19 mouse cellular contexts compared by ENCODE assay signal in genomic region chr8:64671937-64672336, GRCm38 (mm10). TPM values are rescaled to one million over a fixed set of nuclear protein-coding genes. Genes with fewer than 3 reads are reported as not detected.
DNase-seq lines count a peak whose midpoint lies in the region; ATAC-seq and TF ChIP-seq lines count a peak whose summit lies in the region.
"Had no signal": no experiment of that assay in that cellular context is flagged by ENCODE, and none has a peak within 500 bp of the region (broad histone marks: within the 10 kb centered on the region; RNA-seq: fewer than 3 reads in every experiment).

No protein-coding gene starts in this region.

- no peak for DNase-seq in forebrain, embryonic 14.5 days (ENCODE audit: low spot score)
- DNase-seq in forebrain, embryonic 11.5 days (ENCODE audit: low spot score) = no peak
- DNase-seq in midbrain, postnatal 0 days (ENCODE audit: low spot score) = no peak
- DNase-seq in lung, postnatal 25 days (ENCODE audit: low spot score) = no peak
- DNase-seq: adrenal gland, postnatal 10 days; cerebellum, adult 2 months; cerebellum, postnatal 10 days; gastrocnemius, postnatal 10 days; heart, adult 2 months; kidney, adult 18-20 months had no signal

- H3K27me3 ChIP-seq in forebrain, embryonic 14.5 days (replicated peaks; ENCODE audit: control insufficient read depth, insufficient read depth, low read length) = no peaks in the 10 kb centered on the region
- no peaks in the 10 kb centered on the region for H3K27me3 ChIP-seq in forebrain, embryonic 11.5 days (ENCODE audit: control insufficient read depth, insufficient read depth, low read length)
- no peaks in the 10 kb centered on the region for H3K27me3 ChIP-seq in hindbrain, embryonic 12.5 days
- H3K27me3 ChIP-seq in hindbrain, embryonic 16.5 days (replicated peaks; ENCODE audit: control insufficient read depth, insufficient read depth, low read length) = no peaks in the 10 kb centered on the region
- H3K27me3 ChIP-seq in midbrain, embryonic 15.5 days (replicated peaks) = no peaks in the 10 kb centered on the region
- H3K27me3 ChIP-seq in midbrain, postnatal 0 days (ENCODE audit: insufficient read depth, low read length) = no peaks in the 10 kb centered on the region
- H3K27me3 ChIP-seq in midbrain, embryonic 16.5 days (ENCODE audit: control insufficient read depth, insufficient read depth, low read depth, low read length) = no peaks in the 10 kb centered on the region
- H3K27me3 ChIP-seq: heart, embryonic 12.5 days; intestine, embryonic 15.5 days had no signal

- H3K4me1 ChIP-seq in forebrain, embryonic 14.5 days (ENCODE audit: control insufficient read depth, insufficient read depth, low read length) = no peaks in the 10 kb centered on the region
- H3K4me1 ChIP-seq in forebrain, embryonic 11.5 days (replicated peaks; ENCODE audit: control insufficient read depth, insufficient read depth, low read length) = no peaks in the 10 kb centered on the region
- H3K4me1 ChIP-seq in hindbrain, embryonic 12.5 days = peaks cover 2% of the 10 kb centered on the region
- peaks cover 3% of the 10 kb centered on the region; the same call in 1 of the 2 replicates for H3K4me1 ChIP-seq in hindbrain, embryonic 16.5 days (ENCODE audit: control insufficient read depth, insufficient read depth, low read depth, low read length)
- H3K4me1 ChIP-seq in midbrain, embryonic 15.5 days = peaks cover 8% of the 10 kb centered on the region
- 0 out of 2 replicates have a peak, but pooled peaks cover 3% of the 10 kb centered on the region for H3K4me1 ChIP-seq in midbrain, postnatal 0 days (ENCODE audit: insufficient read depth, low read length)
- peaks cover 7% of the 10 kb centered on the region for H3K4me1 ChIP-seq in midbrain, embryonic 16.5 days (ENCODE audit: control insufficient read depth, insufficient read depth, low read length)
- H3K4me1 ChIP-seq: embryonic facial prominence, embryonic 10.5 days; intestine, embryonic 15.5 days had no signal

- H3K4me3 ChIP-seq in forebrain, embryonic 14.5 days (ENCODE audit: low read depth, low read length) = no peak overlapping the region
- no peak overlapping the region for H3K4me3 ChIP-seq in forebrain, embryonic 11.5 days (ENCODE audit: low read depth, low read length)
- no peak overlapping the region for H3K4me3 ChIP-seq in hindbrain, embryonic 12.5 days
- H3K4me3 ChIP-seq in hindbrain, embryonic 16.5 days (ENCODE audit: low read length) = no peak overlapping the region
- no peak overlapping the region for H3K4me3 ChIP-seq in midbrain, embryonic 15.5 days
- no peak overlapping the region for H3K4me3 ChIP-seq in midbrain, postnatal 0 days (ENCODE audit: low read depth, low read length)
- H3K4me3 ChIP-seq in midbrain, embryonic 16.5 days (ENCODE audit: low read depth, low read length) = no peak overlapping the region
- H3K4me3 ChIP-seq: embryonic facial prominence, embryonic 10.5 days; erythroblast, embryonic 14.5 days; heart, adult 2 months; heart, embryonic 12.5 days; intestine, embryonic 15.5 days had no signal

- H3K9ac ChIP-seq in forebrain, embryonic 14.5 days (ENCODE audit: low read length) = no peak overlapping the region
- no peak overlapping the region for H3K9ac ChIP-seq in forebrain, embryonic 11.5 days (ENCODE audit: low read length)
- no peak overlapping the region for H3K9ac ChIP-seq in hindbrain, embryonic 12.5 days
- H3K9ac ChIP-seq in hindbrain, embryonic 16.5 days (ENCODE audit: low read depth, low read length) = no peak overlapping the region
- no peak overlapping the region for H3K9ac ChIP-seq in midbrain, embryonic 15.5 days
- no peak overlapping the region for H3K9ac ChIP-seq in midbrain, postnatal 0 days (replicated peaks; ENCODE audit: low read length, poor library complexity, severe bottlenecking)
- no peak overlapping the region for H3K9ac ChIP-seq in midbrain, embryonic 16.5 days (ENCODE audit: low read depth, low read length)
- H3K9ac ChIP-seq: heart, embryonic 12.5 days; intestine, embryonic 15.5 days had no signal

- no peak for TF ChIP-seq CTCF in midbrain, postnatal 0 days (IDR thresholded peaks at IDR 0.05)

- WGBS in forebrain, embryonic 14.5 days = 35% methylated on average over 1 of the region's 1 CpGs
- WGBS in forebrain, embryonic 11.5 days = 52% methylated on average over 1 of the region's 1 CpGs
- 17% methylated on average over 1 of the region's 1 CpGs for WGBS in hindbrain, embryonic 12.5 days
- 3% methylated on average over 1 of the region's 1 CpGs for WGBS in hindbrain, embryonic 16.5 days
- WGBS in midbrain, embryonic 15.5 days = 12% methylated on average over 1 of the region's 1 CpGs
- WGBS in midbrain, postnatal 0 days = 4% methylated on average over 1 of the region's 1 CpGs
- WGBS in midbrain, embryonic 16.5 days = 7% methylated on average over 1 of the region's 1 CpGs

- no peak overlapping the region for H3K4me2 ChIP-seq in forebrain, embryonic 14.5 days (ENCODE audit: low read length)
- H3K4me2 ChIP-seq in forebrain, embryonic 11.5 days (ENCODE audit: low read depth, low read length, severe bottlenecking) = no peak overlapping the region
- H3K4me2 ChIP-seq in hindbrain, embryonic 12.5 days (replicated peaks) = no peak overlapping the region
- H3K4me2 ChIP-seq in hindbrain, embryonic 16.5 days (ENCODE audit: low read length) = no peak overlapping the region
- no peak overlapping the region for H3K4me2 ChIP-seq in midbrain, embryonic 15.5 days
- no peak overlapping the region for H3K4me2 ChIP-seq in midbrain, postnatal 0 days (ENCODE audit: low read depth, low read length, poor library complexity, severe bottlenecking)
- no peak overlapping the region for H3K4me2 ChIP-seq in midbrain, embryonic 16.5 days (ENCODE audit: low read length)
- H3K4me2 ChIP-seq: heart, embryonic 12.5 days; intestine, embryonic 15.5 days had no signal

- ATAC-seq in forebrain, embryonic 14.5 days = peak; percentile 62; the same call in 1 of the 2 replicates
- no peak for ATAC-seq in forebrain, embryonic 11.5 days (replicated peaks; ENCODE audit: low FRiP score)
- ATAC-seq in hindbrain, embryonic 12.5 days (ENCODE audit: low FRiP score) = 0 out of 2 replicates have a peak, but pooled peaks have one; percentile 38
- no peak for ATAC-seq in hindbrain, embryonic 16.5 days
- 0 out of 2 replicates have a peak, but pooled peaks have one; percentile 43 for ATAC-seq in midbrain, embryonic 15.5 days (replicated peaks)
- no peak for ATAC-seq in midbrain, postnatal 0 days (ENCODE audit: low FRiP score)
- ATAC-seq in midbrain, embryonic 16.5 days = 0 out of 2 replicates have a peak, but pooled peaks have one; percentile 32
- ATAC-seq: intestine, embryonic 15.5 days had no signal

- no peaks in the 10 kb centered on the region for H3K36me3 ChIP-seq in forebrain, embryonic 14.5 days (ENCODE audit: control insufficient read depth, insufficient read depth, low read length)
- no peaks in the 10 kb centered on the region for H3K36me3 ChIP-seq in forebrain, embryonic 11.5 days (ENCODE audit: control insufficient read depth, insufficient read depth, low read length)
- no peaks in the 10 kb centered on the region for H3K36me3 ChIP-seq in hindbrain, embryonic 12.5 days
- H3K36me3 ChIP-seq in hindbrain, embryonic 16.5 days (ENCODE audit: control insufficient read depth, insufficient read depth, low read length) = no peaks in the 10 kb centered on the region
- H3K36me3 ChIP-seq in midbrain, embryonic 15.5 days (replicated peaks) = no peaks in the 10 kb centered on the region
- H3K36me3 ChIP-seq in midbrain, postnatal 0 days (ENCODE audit: insufficient read depth, low read length) = no peaks in the 10 kb centered on the region
- H3K36me3 ChIP-seq in midbrain, embryonic 16.5 days (ENCODE audit: control insufficient read depth, insufficient read depth, low read length) = no peaks in the 10 kb centered on the region
- H3K36me3 ChIP-seq: embryonic facial prominence, embryonic 10.5 days; heart, embryonic 12.5 days; intestine, embryonic 15.5 days had no signal

- no peaks in the 10 kb centered on the region for H3K9me3 ChIP-seq in forebrain, embryonic 14.5 days (replicated peaks; ENCODE audit: control insufficient read depth, low read length)
- no peaks in the 10 kb centered on the region; the same call in 1 of the 2 replicates for H3K9me3 ChIP-seq in forebrain, embryonic 11.5 days (ENCODE audit: control insufficient read depth, low read length)
- no peaks in the 10 kb centered on the region for H3K9me3 ChIP-seq in hindbrain, embryonic 12.5 days (replicated peaks)
- H3K9me3 ChIP-seq in hindbrain, embryonic 16.5 days (ENCODE audit: control insufficient read depth, low read length) = no peaks in the 10 kb centered on the region
- no peaks in the 10 kb centered on the region for H3K9me3 ChIP-seq in midbrain, embryonic 15.5 days
- no peaks in the 10 kb centered on the region for H3K9me3 ChIP-seq in midbrain, postnatal 0 days (ENCODE audit: low read length)
- no peaks in the 10 kb centered on the region for H3K9me3 ChIP-seq in midbrain, embryonic 16.5 days (replicated peaks; ENCODE audit: control insufficient read depth, low read length, poor library complexity, severe bottlenecking)
- H3K9me3 ChIP-seq: embryonic facial prominence, embryonic 10.5 days; heart, embryonic 12.5 days; intestine, embryonic 15.5 days had no signal

- no peak overlapping the region for H3K27ac ChIP-seq in forebrain, embryonic 14.5 days (ENCODE audit: low read depth, low read length)
- H3K27ac ChIP-seq in forebrain, embryonic 11.5 days (ENCODE audit: low read depth, low read length) = no peak overlapping the region
- H3K27ac ChIP-seq in hindbrain, embryonic 12.5 days = no peak overlapping the region
- no peak overlapping the region for H3K27ac ChIP-seq in hindbrain, embryonic 16.5 days (ENCODE audit: low read depth, low read length)
- H3K27ac ChIP-seq in midbrain, embryonic 15.5 days = no peak overlapping the region
- H3K27ac ChIP-seq in midbrain, postnatal 0 days (ENCODE audit: low read depth, low read length) = no peak overlapping the region
- no peak overlapping the region for H3K27ac ChIP-seq in midbrain, embryonic 16.5 days (ENCODE audit: low read length)
- H3K27ac ChIP-seq: embryonic facial prominence, embryonic 10.5 days; heart, adult 2 months; intestine, embryonic 15.5 days had no signal

RNA-seq across cellular contexts. Expression of gene Cpe, which starts 20.9 kb away (rescaled TPM):
- polyA plus RNA-seq in forebrain, embryonic 14.5 days (2014; fragmentation: Nextera tagmentation; extraction: Ambion mirVana) = 438 and 505 TPM in 2 replicates
- polyA plus RNA-seq in forebrain, embryonic 11.5 days (2014; fragmentation: Nextera tagmentation; extraction: Ambion mirVana) = 260 and 266 TPM in 2 replicates
- polyA plus RNA-seq in hindbrain, embryonic 12.5 days (2016; fragmentation: Nextera tagmentation; extraction: Ambion mirVana) = 387 and 416 TPM in 2 replicates
- polyA plus RNA-seq in hindbrain, embryonic 16.5 days (2015; fragmentation: Nextera tagmentation; extraction: Ambion mirVana) = 718 and 866 TPM in 2 replicates
- polyA plus RNA-seq in midbrain, embryonic 15.5 days (2015; fragmentation: Nextera tagmentation; extraction: Ambion mirVana) = 862 and 895 TPM in 2 replicates
- 974 and 976 TPM in 2 replicates for total RNA-seq in midbrain, postnatal 0 days (2014; rRNA removed)
- 1,518 and 1,519 TPM in 2 replicates for polyA plus RNA-seq in midbrain, postnatal 0 days (2015; fragmentation: Nextera tagmentation; extraction: Ambion mirVana)
- 930 and 1,054 TPM in 2 replicates for polyA plus RNA-seq in midbrain, embryonic 16.5 days (2015; fragmentation: Nextera tagmentation; extraction: Ambion mirVana)
- total RNA-seq: MEL had no signal
- polyA plus RNA-seq: erythroblast, embryonic 14.5 days had no signal

Comparison
In these comparisons a context has a peak if more than half of its experiments do, and no peak if none do; other contexts are left out.
1. ATAC-seq: peak in forebrain, embryonic 14.5 days (single experiment), hindbrain, embryonic 12.5 days (single experiment), midbrain, embryonic 15.5 days (single experiment) and midbrain, embryonic 16.5 days (single experiment); none in forebrain, embryonic 11.5 days (single experiment), hindbrain, embryonic 16.5 days (single experiment) and midbrain, postnatal 0 days (single experiment).